Mouse (Mus musculus): ENCODE data around the gene Myoz2. TPM values are rescaled to one million over a fixed set of nuclear protein-coding genes. Genes with fewer than 3 reads are reported as not detected.

Myoz2 gene
- polyA plus RNA-seq, 1 experiment from 2014 or later: 1.1 TPM

- 52% methylated on average over 2 of the region's 2 CpGs for WGBS
- Histone ChIP-seq H3K9ac (ENCODE audit: low read length) (no peak overlapping the region), H3K4me2 (replicated peaks; ENCODE audit: low read depth) (no peak overlapping the region), H3K9me3 (ENCODE audit: control insufficient read depth, low read length) (no peaks in the 10 kb centered on the region), H3K27ac (replicated peaks) (0 out of 2 replicates have a peak overlapping the region, but pooled peaks have one; percentile 45), H3K27me3 (ENCODE audit: control insufficient read depth, insufficient read depth, low read length) (no peaks in the 10 kb centered on the region), H3K4me3 (ENCODE audit: low read depth, low read length) (no peak overlapping the region), H3K36me3 (ENCODE audit: control insufficient read depth, insufficient read depth, low read length) (no peaks in the 10 kb centered on the region), H3K4me1 (replicated peaks; ENCODE audit: control insufficient read depth, insufficient read depth) (no peaks in the 10 kb centered on the region; the same call in 1 of the 2 replicates)
- DNase-seq (ENCODE audit: low spot score) (no peak), ATAC-seq (ENCODE audit: low FRiP score, low TSS enrichment) (no peak)
- TF ChIP-seq EP300 (optimal IDR thresholded peaks at IDR 0.05) (no peak), CTCF (IDR thresholded peaks at IDR 0.05; ENCODE audit: low read depth) (no peak)
These were observed 27.1 kb upstream of the Myoz2 start for GRCm38 (mm10) chr3:123061931-123062330.

DNA sequence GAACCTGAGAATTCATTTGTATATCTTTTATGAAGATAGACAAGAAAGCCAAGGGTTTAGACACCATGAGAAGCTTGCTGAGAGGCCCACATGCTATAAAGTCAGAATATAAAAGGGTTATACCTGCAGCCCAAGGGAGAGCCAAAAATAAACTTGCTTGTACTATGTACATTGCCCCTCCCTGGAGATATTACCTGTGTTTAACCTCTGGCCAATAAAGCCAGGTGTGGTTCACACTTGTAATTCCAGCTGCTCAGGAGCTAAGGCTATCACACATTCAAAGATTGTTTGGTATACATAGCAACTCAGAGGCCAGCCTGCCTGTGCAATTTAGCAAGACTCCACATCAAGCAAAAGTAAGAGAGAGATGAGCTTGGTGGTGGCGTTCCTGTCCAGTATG, 24.0 kb upstream of the Myoz2 start:
- TF ChIP-seq CTCF (IDR thresholded peaks at IDR 0.05; ENCODE audit: low read depth): no peak
- TF ChIP-seq EP300 (optimal IDR thresholded peaks at IDR 0.05): peak; percentile 81
- no peak overlapping the region for H3K9ac ChIP-seq (ENCODE audit: low read length)
- peak; percentile 66 for DNase-seq (ENCODE audit: low spot score)
- H3K4me1 ChIP-seq (replicated peaks; ENCODE audit: control insufficient read depth, insufficient read depth): no peaks in the 10 kb centered on the region; the same call in 1 of the 2 replicates
- peak; percentile 94 for ATAC-seq (ENCODE audit: low FRiP score, low TSS enrichment)
- H3K36me3 ChIP-seq (ENCODE audit: control insufficient read depth, insufficient read depth, low read length): no peaks in the 10 kb centered on the region
- H3K9me3 ChIP-seq (ENCODE audit: control insufficient read depth, low read length): no peaks in the 10 kb centered on the region
- WGBS: 68% methylated on average over 1 of the region's 1 CpGs
- H3K4me2 ChIP-seq (replicated peaks; ENCODE audit: low read depth): no peak overlapping the region
- peak overlapping the region; percentile 85 for H3K27ac ChIP-seq (replicated peaks)
- H3K4me3 ChIP-seq (ENCODE audit: low read depth, low read length): no peak overlapping the region
- H3K27me3 ChIP-seq (ENCODE audit: control insufficient read depth, insufficient read depth, low read length): no peaks in the 10 kb centered on the region

DNA sequence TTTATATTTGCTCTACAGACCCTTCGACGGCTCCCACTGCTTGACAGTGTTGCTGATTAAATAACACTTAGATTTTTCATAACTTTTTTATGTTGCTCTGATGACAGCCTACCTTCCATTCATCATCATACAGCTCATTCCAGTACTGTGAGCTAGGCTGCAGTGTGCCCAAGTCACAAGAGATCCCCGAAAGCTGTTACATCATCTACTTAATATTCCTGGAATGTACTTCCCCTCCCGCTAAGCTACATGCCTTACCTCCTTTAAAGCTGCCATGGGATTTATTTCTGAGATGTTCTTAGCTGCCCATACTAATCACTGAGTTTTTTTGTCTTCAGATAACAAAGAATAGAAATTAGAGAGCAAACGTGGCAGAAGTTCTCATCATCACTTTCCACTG, 19.4 kb upstream of the Myoz2 start:
- no peak for DNase-seq (ENCODE audit: low spot score)

GRCm38 (mm10) chr3:123053192-123053938, 18.6 kb upstream of the Myoz2 start:
- Histone ChIP-seq H3K36me3 (ENCODE audit: control insufficient read depth, insufficient read depth, low read length) (no peaks in the 10 kb centered on the region), H3K9me3 (ENCODE audit: control insufficient read depth, low read length) (no peaks in the 10 kb centered on the region), H3K4me1 (replicated peaks; ENCODE audit: control insufficient read depth, insufficient read depth) (no peaks in the 10 kb centered on the region), H3K27me3 (ENCODE audit: control insufficient read depth, insufficient read depth, low read length) (no peaks in the 10 kb centered on the region), H3K4me2 (replicated peaks; ENCODE audit: low read depth) (no peak overlapping the region), H3K27ac (replicated peaks) (peak overlapping the region; percentile 75), H3K9ac (ENCODE audit: low read length) (no peak overlapping the region), H3K4me3 (ENCODE audit: low read depth, low read length) (no peak overlapping the region)
- ATAC-seq (ENCODE audit: low FRiP score, low TSS enrichment): peak; percentile 91
- 37% methylated on average over 8 of the region's 8 CpGs for WGBS
- TF ChIP-seq CTCF (IDR thresholded peaks at IDR 0.05; ENCODE audit: low read depth): no peak
- TF ChIP-seq EP300 (optimal IDR thresholded peaks at IDR 0.05): peak; percentile 44
- DNase-seq (ENCODE audit: low spot score): no peak

More for the DNA sequence above, 19.4 kb upstream of the Myoz2 start:
- ATAC-seq (ENCODE audit: low FRiP score, low TSS enrichment): 0 out of 2 replicates have a peak, but pooled peaks have one; percentile 22
- WGBS: 41% methylated on average over 5 of the region's 5 CpGs
- Histone ChIP-seq H3K9me3 (ENCODE audit: control insufficient read depth, low read length) (no peaks in the 10 kb centered on the region), H3K27me3 (ENCODE audit: control insufficient read depth, insufficient read depth, low read length) (no peaks in the 10 kb centered on the region), H3K9ac (ENCODE audit: low read length) (no peak overlapping the region), H3K4me1 (replicated peaks; ENCODE audit: control insufficient read depth, insufficient read depth) (no peaks in the 10 kb centered on the region), H3K27ac (replicated peaks) (peak overlapping the region; percentile 75), H3K4me3 (ENCODE audit: low read depth, low read length) (no peak overlapping the region), H3K36me3 (ENCODE audit: control insufficient read depth, insufficient read depth, low read length) (no peaks in the 10 kb centered on the region), H3K4me2 (replicated peaks; ENCODE audit: low read depth) (no peak overlapping the region)
- no peak for TF ChIP-seq CTCF (IDR thresholded peaks at IDR 0.05; ENCODE audit: low read depth)
- no peak for TF ChIP-seq EP300 (optimal IDR thresholded peaks at IDR 0.05)

DNA sequence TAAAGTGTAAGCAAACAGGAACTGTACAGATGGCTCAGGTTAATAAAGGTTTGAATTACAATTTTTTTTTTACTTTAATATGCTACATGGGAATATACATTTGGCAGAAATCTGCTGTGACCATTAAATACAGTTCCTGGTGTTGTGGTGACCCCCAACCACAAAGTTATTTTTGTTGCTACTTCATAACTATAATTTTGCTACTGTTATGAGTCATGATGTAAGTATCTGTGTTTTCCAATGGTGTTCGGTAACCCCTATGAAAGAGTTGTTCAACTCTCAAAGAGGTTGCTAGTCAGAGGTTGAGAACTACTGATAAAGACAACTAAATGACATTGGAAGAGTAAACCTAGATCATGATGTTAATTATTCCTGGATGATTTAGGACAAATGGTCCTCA, 7.5 kb upstream of the Myoz2 start:
- DNase-seq (ENCODE audit: low spot score) (no peak), ATAC-seq (ENCODE audit: low FRiP score, low TSS enrichment) (no peak)
- no peaks in the 10 kb centered on the region for H3K9me3 ChIP-seq (ENCODE audit: control insufficient read depth, low read length)
- no peaks in the 10 kb centered on the region for H3K36me3 ChIP-seq (ENCODE audit: control insufficient read depth, insufficient read depth, low read length)
- H3K27me3 ChIP-seq (ENCODE audit: control insufficient read depth, insufficient read depth, low read length): no peaks in the 10 kb centered on the region
- H3K27ac ChIP-seq (replicated peaks): no peak overlapping the region
- TF ChIP-seq CTCF (IDR thresholded peaks at IDR 0.05; ENCODE audit: low read depth) (no peak), EP300 (optimal IDR thresholded peaks at IDR 0.05) (no peak)
- no peak overlapping the region for H3K4me3 ChIP-seq (ENCODE audit: low read depth, low read length)
- H3K9ac ChIP-seq (ENCODE audit: low read length): no peak overlapping the region
- H3K4me1 ChIP-seq (replicated peaks; ENCODE audit: control insufficient read depth, insufficient read depth): no peaks in the 10 kb centered on the region
- WGBS: 84% methylated on average over 1 of the region's 1 CpGs
- no peak overlapping the region for H3K4me2 ChIP-seq (replicated peaks; ENCODE audit: low read depth)

DNA sequence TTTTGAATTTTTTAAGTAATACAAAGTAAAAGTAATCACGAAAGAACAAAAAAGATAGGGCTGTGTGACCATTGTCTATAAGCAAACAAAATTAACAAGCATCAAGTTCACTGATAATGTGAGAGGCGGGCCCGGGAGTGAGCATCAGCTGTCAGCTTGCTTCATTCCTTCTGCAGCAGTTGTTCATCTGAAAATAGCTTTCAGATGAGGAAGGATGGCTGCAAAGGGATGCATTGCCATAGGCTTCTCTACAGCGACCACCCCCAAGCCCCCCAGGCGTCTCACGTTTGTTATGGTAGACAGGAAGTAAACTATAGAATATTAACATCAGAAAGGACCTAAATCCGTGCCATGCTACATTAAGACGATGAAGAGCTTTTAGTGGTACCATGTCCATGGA, 1.0 kb downstream of the Myoz2 start:
- Histone ChIP-seq H3K4me1 (replicated peaks; ENCODE audit: control insufficient read depth, insufficient read depth) (no peaks in the 10 kb centered on the region), H3K9ac (ENCODE audit: low read length) (no peak overlapping the region), H3K27me3 (ENCODE audit: control insufficient read depth, insufficient read depth, low read length) (no peaks in the 10 kb centered on the region), H3K36me3 (ENCODE audit: control insufficient read depth, insufficient read depth, low read length) (no peaks in the 10 kb centered on the region), H3K4me3 (ENCODE audit: low read depth, low read length) (no peak overlapping the region), H3K4me2 (replicated peaks; ENCODE audit: low read depth) (no peak overlapping the region), H3K9me3 (ENCODE audit: control insufficient read depth, low read length) (no peaks in the 10 kb centered on the region), H3K27ac (replicated peaks) (no peak overlapping the region)
- DNase-seq (ENCODE audit: low spot score): no peak
- TF ChIP-seq CTCF (IDR thresholded peaks at IDR 0.05; ENCODE audit: low read depth) (no peak), EP300 (optimal IDR thresholded peaks at IDR 0.05) (no peak)
- no peak for ATAC-seq (ENCODE audit: low FRiP score, low TSS enrichment)
- WGBS: 76% methylated on average over 8 of the region's 8 CpGs
